ENCODE assay signal across 19 mouse cellular contexts in genomic region chr4:100244250-100244649, GRCm38 (mm10).
"Had no signal": no experiment of that assay in that cellular context is flagged by ENCODE, and none has a peak within 500 bp of the region (broad histone marks: within the 10 kb centered on the region; RNA-seq: fewer than 3 reads in every experiment).

No protein-coding gene starts in this region.

- H3K27me3 ChIP-seq: megakaryocyte, embryonic 14.5 days; midbrain, embryonic 13.5 days; neural tube, embryonic 13.5 days had no signal

- ATAC-seq: inflammation-experienced regulatory T-cells, adult 6 months; liver, postnatal 0 days; midbrain, embryonic 13.5 days; midbrain, embryonic 16.5 days had no signal

- H3K9ac ChIP-seq: liver, embryonic 14.5 days; liver, postnatal 0 days; midbrain, embryonic 13.5 days; neural tube, embryonic 13.5 days had no signal

- H3K27ac ChIP-seq: kidney, postnatal 0 days; layer of hippocampus, adult 2 months; liver, embryonic 14.5 days; midbrain, embryonic 10.5 days; midbrain, embryonic 13.5 days; neural tube, embryonic 13.5 days had no signal

- H3K4me3 ChIP-seq: layer of hippocampus, adult 2 months; megakaryocyte, embryonic 14.5 days; midbrain, embryonic 10.5 days; midbrain, embryonic 13.5 days; myocyte; neural tube, embryonic 13.5 days had no signal

- H3K9me3 ChIP-seq: megakaryocyte, embryonic 14.5 days; midbrain, embryonic 10.5 days; midbrain, embryonic 13.5 days; neural tube, embryonic 13.5 days had no signal

- H3K4me1 ChIP-seq: megakaryocyte, embryonic 14.5 days; midbrain, embryonic 10.5 days; midbrain, embryonic 13.5 days; neural tube, embryonic 13.5 days had no signal

- H3K4me2 ChIP-seq: liver, embryonic 11.5 days; midbrain, embryonic 13.5 days; neural tube, embryonic 13.5 days had no signal

- DNase-seq: kidney, adult 11 months; kidney, adult 8-10 months; kidney, postnatal 25 days; layer of hippocampus, adult 9-11 months; liver, postnatal 0 days; lung, postnatal 36 days; thymus, adult 18-20 months; thymus, postnatal 36 days had no signal

- H3K36me3 ChIP-seq: midbrain, embryonic 10.5 days; midbrain, embryonic 13.5 days; neural tube, embryonic 13.5 days had no signal
